Mouse (Mus musculus): Measurements from ENCODE around the gene Pik3ip1.

DNA sequence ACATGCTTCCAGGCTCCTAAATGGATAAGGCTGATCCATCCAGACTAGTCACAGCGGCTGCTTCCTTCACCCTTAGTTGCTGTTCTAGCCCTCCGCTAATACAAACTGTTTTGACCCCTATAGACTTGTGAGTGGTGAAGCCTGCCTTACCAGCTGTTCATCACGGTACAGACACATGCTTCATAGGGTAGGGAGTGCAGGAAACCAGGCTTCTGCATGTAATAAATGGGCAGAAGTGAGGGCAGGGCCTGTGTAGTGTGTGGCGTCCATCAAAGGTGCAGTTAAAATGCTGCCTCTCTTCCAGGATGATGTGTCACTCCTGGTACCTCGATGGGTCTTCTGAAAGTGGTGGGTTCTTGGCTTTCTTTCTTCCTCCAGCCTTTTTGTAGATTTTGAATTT lies 7.8 kb downstream of the Pik3ip1 start:
- TF ChIP-seq CTCF (IDR thresholded peaks at IDR 0.05; ENCODE audit: low read depth) (no peak), EP300 (IDR thresholded peaks at IDR 0.05; ENCODE audit: low read depth) (no peak)
